Mouse (Mus musculus) limb, embryonic 13.5 days (tissue): ENCODE results near the gene Dcun1d4. TPM values are rescaled to one million over a fixed set of nuclear protein-coding genes. Genes with fewer than 3 reads are reported as not detected.
"Not testable (repeated sequence)": the region's sequence is repeated elsewhere in the genome, so short reads cannot be mapped to it uniquely, and the experiment has no call there.

ENCODE experiments used
- ATAC-seq: fragments of 200-750 bp; cut with Nextera tagmentation; 2 replicates; pipeline ENCODE4 v1.8.0; 2017; ENCODE audit warnings: low read depth, moderate number of reproducible peaks, moderate TSS enrichment; ENCODE audit not compliant: low FRiP score
- H3K27ac ChIP-seq: fragments of 300-500 bp; sonication (generic); 2 replicates; pipeline ENCODE4 v1.5.1; 2015; ENCODE audit warnings: inconsistent platforms, mild to moderate bottlenecking, moderate library complexity
- H3K27me3 ChIP-seq: fragments of 300-500 bp; sonication (generic); 2 replicates; pipeline ENCODE4 v1.6.1; 2015; ENCODE audit warnings: mild to moderate bottlenecking, inconsistent platforms
- H3K36me3 ChIP-seq: fragments of 300-500 bp; sonication (generic); 2 replicates; pipeline ENCODE4 v1.6.1; 2015; ENCODE audit warnings: inconsistent platforms, mild to moderate bottlenecking, moderate library complexity
- H3K4me1 ChIP-seq: fragments of 300-500 bp; sonication (generic); 2 replicates; pipeline ENCODE4 v1.6.1; 2015; ENCODE audit warnings: inconsistent platforms
- H3K4me2 ChIP-seq: fragments of 300-500 bp; sonication (generic); replicated peaks from 2 replicates; pipeline ENCODE4 v1.6.1; 2015; ENCODE audit warnings: inconsistent platforms, mild to moderate bottlenecking, moderate library complexity
- H3K4me3 ChIP-seq: fragments of 300-500 bp; sonication (generic); 2 replicates; pipeline ENCODE4 v1.5.1; 2015; ENCODE audit warnings: moderate library complexity, mild to moderate bottlenecking, inconsistent platforms
- H3K9ac ChIP-seq: fragments of 300-500 bp; sonication (generic); 2 replicates; pipeline ENCODE4 v1.6.1; 2015; ENCODE audit warnings: mild to moderate bottlenecking, inconsistent platforms
- H3K9me3 ChIP-seq: fragments of 300-500 bp; sonication (generic); 2 replicates; pipeline ENCODE4 v1.6.1; 2016; ENCODE audit warnings: inconsistent platforms
- WGBS: fragments of 180-500 bp; shearing (Covaris S2); methylation state at CpG from one replicate; pipeline ENCODE4 v1.1.7; 2015; 5-methylcytosine and 5-hydroxymethylcytosine counted together
- polyA plus RNA-seq: library from polyadenylated mRNA; unstranded; fragments of >200 nt; fragmentation: Nextera tagmentation; extraction: Ambion mirVana; gene quantifications from 2 replicates; pipeline ENCODE4 v1.2.1, GENCODE M21; 2015

The Dcun1d4 gene
- polyA plus RNA-seq, 1 experiment from 2014 or later = 32.7 TPM

DNA sequence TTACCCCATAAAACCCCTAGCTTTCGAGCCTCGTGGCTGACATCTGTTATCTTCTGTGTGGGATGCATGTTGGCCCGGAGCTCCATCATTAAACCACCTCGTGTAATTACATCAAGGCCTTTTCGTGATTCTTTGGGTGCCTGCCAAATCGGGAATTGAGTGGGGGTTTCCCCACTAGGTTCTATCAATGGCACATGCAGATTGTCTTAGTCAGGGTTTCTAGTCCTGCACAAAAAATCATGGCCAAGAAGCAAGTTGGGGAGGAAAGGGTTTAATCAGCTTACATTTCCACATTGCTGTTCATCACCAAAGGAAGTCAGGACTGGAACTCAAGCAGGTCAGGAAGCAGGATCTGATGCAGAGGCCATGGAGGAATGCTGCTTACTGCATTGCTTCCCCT lies 103.2 kb downstream of the Dcun1d4 start:
- not testable (repeated sequence) for H3K36me3 ChIP-seq, H3K4me1 ChIP-seq, H3K4me2 ChIP-seq, H3K4me3 ChIP-seq, ATAC-seq, H3K9ac ChIP-seq, H3K9me3 ChIP-seq, H3K27me3 ChIP-seq, H3K27ac ChIP-seq
- 53% methylated on average over 6 of the region's 6 CpGs for WGBS

DNA sequence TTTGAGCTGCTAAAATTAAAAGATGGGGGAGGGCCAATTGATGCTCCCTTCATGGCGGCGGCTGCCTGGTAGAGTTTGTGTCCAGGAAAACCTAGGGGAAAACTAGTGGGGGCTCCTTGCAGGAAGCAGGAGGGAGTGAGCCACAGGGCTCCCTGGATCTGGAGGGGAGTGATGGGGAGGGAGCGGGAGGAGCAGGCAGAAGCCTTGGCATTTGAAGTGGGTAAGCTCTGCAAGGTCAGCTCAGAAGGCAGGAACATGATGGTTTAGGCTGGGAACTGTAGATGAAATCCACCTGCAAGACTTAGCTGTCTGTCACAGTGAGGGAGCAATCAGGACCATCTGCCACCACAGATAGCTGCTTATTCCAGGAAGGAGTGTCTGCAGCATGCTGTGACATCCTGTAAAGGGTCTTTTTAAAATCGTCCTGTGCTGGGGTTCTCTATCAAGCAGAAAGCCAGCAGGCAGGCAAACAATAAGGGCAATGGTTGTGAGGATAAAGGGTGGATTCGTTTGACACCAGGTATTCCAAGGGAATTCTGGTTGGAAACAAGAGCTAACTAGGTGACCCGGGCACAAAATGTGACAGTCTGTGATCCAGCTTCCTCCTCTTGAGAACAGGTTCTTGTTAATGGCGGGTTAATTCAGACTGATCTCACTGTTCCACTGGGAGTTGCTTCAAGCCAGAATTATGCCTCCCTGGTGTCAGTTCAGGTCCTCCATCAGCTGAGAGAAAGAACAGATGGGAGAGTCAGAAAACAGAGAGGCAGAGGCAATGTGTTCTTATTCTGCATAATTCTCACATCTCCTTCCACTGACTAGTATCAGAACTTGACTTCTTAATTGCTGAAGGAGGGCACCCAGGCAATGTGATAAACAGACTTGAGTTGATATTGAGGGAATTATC lies 104.7 kb downstream of the Dcun1d4 start:
- H3K27ac ChIP-seq = no peak overlapping the region
- no peak overlapping the region for H3K4me2 ChIP-seq
- ATAC-seq = no peak
- no peaks in the 10 kb centered on the region for H3K36me3 ChIP-seq
- no peaks in the 10 kb centered on the region for H3K4me1 ChIP-seq
- no peak overlapping the region for H3K4me3 ChIP-seq
- H3K9me3 ChIP-seq = no peaks in the 10 kb centered on the region
- no peak overlapping the region for H3K9ac ChIP-seq
- WGBS = 32% methylated on average over 7 of the region's 7 CpGs
- no peaks in the 10 kb centered on the region for H3K27me3 ChIP-seq

GRCm38 (mm10) chr5:73586597-73586996 lies 105.8 kb downstream of the Dcun1d4 start:
- no peak overlapping the region for H3K4me2 ChIP-seq
- no peak overlapping the region for H3K4me3 ChIP-seq
- no peak overlapping the region for H3K27ac ChIP-seq
- 73% methylated on average over 4 of the region's 4 CpGs for WGBS
- no peaks in the 10 kb centered on the region for H3K9me3 ChIP-seq
- no peak for ATAC-seq
- H3K4me1 ChIP-seq = no peaks in the 10 kb centered on the region
- H3K36me3 ChIP-seq = no peaks in the 10 kb centered on the region
- no peaks in the 10 kb centered on the region for H3K27me3 ChIP-seq
- no peak overlapping the region for H3K9ac ChIP-seq

GRCm38 (mm10) chr5:73587119-73587518 lies 106.3 kb downstream of the Dcun1d4 start:
- WGBS = 61% methylated on average over 3 of the region's 3 CpGs

GRCm38 (mm10) chr5:73598943-73599695 lies 118.3 kb downstream of the Dcun1d4 start:
- Histone ChIP-seq H3K27ac (no peak overlapping the region), H3K4me1 (no peaks in the 10 kb centered on the region), H3K36me3 (no peaks in the 10 kb centered on the region), H3K27me3 (no peaks in the 10 kb centered on the region), H3K9me3 (no peaks in the 10 kb centered on the region), H3K4me2 (no peak overlapping the region), H3K9ac (no peak overlapping the region), H3K4me3 (no peak overlapping the region)
- WGBS = 71% methylated on average over 5 of the region's 5 CpGs
- ATAC-seq = no peak

More at GRCm38 (mm10) chr5:73587119-73587518, 106.3 kb downstream of the Dcun1d4 start:
- no peak for ATAC-seq
- Histone ChIP-seq H3K4me1 (no peaks in the 10 kb centered on the region), H3K4me3 (no peak overlapping the region), H3K27ac (no peak overlapping the region), H3K9me3 (no peaks in the 10 kb centered on the region), H3K9ac (no peak overlapping the region), H3K36me3 (no peaks in the 10 kb centered on the region), H3K4me2 (no peak overlapping the region), H3K27me3 (no peaks in the 10 kb centered on the region)

GRCm38 (mm10) chr5:73599991-73600390 lies 119.2 kb downstream of the Dcun1d4 start:
- H3K9ac ChIP-seq = no peak overlapping the region
- H3K4me3 ChIP-seq = no peak overlapping the region
- no peaks in the 10 kb centered on the region for H3K27me3 ChIP-seq
- no peaks in the 10 kb centered on the region for H3K36me3 ChIP-seq
- H3K9me3 ChIP-seq = no peaks in the 10 kb centered on the region
- 68% methylated on average over 2 of the region's 2 CpGs for WGBS
- ATAC-seq = no peak
- H3K27ac ChIP-seq = no peak overlapping the region
- H3K4me2 ChIP-seq = no peak overlapping the region
- H3K4me1 ChIP-seq = no peaks in the 10 kb centered on the region

GRCm38 (mm10) chr5:73601361-73601763 lies 120.6 kb downstream of the Dcun1d4 start:
- H3K27ac ChIP-seq = no peak overlapping the region
- no peaks in the 10 kb centered on the region for H3K4me1 ChIP-seq
- no peak overlapping the region for H3K4me3 ChIP-seq
- H3K9ac ChIP-seq = no peak overlapping the region
- no peak for ATAC-seq
- peaks cover 3% of the 10 kb centered on the region for H3K9me3 ChIP-seq
- no peaks in the 10 kb centered on the region for H3K27me3 ChIP-seq
- H3K4me2 ChIP-seq = no peak overlapping the region
- WGBS = 77% methylated on average over 8 of the region's 8 CpGs
- no peaks in the 10 kb centered on the region for H3K36me3 ChIP-seq

DNA sequence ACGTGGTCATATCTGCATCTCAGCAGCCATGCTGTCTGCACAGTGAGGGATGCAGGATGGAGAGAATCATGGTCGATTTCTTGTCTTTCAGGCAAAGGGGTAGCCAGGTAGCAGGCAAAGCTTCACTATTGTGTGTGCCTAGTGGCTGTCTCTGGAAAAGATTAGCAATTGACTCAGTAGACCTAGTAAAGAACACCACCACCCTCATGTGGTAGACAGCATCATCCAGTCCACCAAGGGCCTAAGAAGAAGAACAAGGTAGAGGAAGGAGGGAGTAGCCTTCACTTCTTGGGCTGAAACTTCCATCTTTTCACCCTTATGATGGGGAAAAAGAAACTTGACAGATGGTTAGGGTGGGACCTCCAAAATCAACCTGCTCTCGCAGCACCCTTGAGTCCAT lies 122.1 kb downstream of the Dcun1d4 start:
- Histone ChIP-seq H3K9ac (no peak overlapping the region), H3K4me2 (no peak overlapping the region), H3K27me3 (no peaks in the 10 kb centered on the region), H3K36me3 (no peaks in the 10 kb centered on the region), H3K4me1 (no peaks in the 10 kb centered on the region), H3K9me3 (peaks cover 5% of the 10 kb centered on the region), H3K4me3 (no peak overlapping the region), H3K27ac (no peak overlapping the region)
- no peak for ATAC-seq
- WGBS = 82% methylated on average over 3 of the region's 3 CpGs

DNA sequence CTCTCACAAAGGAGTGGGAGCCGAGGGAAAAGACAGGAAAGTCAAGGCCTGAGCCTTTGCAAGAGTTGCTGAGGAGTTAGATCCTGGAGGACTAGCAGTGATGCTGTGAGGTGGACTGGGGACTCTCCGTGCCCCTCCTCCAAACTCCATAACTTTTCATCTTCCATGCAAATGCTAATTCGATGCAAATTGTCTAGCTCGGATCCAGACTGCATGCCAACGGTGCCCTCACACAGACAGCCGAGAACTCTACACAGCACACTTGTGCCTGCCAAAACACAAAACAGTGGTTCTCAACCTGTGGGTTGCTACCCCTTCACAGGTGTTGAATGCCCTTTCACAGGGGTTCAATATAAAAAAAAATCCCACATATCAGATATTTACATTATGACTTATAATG lies 123.7 kb downstream of the Dcun1d4 start:
- no peaks in the 10 kb centered on the region for H3K36me3 ChIP-seq
- no peak overlapping the region for H3K4me3 ChIP-seq
- H3K27ac ChIP-seq = no peak overlapping the region
- 85% methylated on average over 6 of the region's 6 CpGs for WGBS
- H3K9me3 ChIP-seq = peaks cover 5% of the 10 kb centered on the region
- no peak overlapping the region for H3K9ac ChIP-seq
- H3K4me2 ChIP-seq = no peak overlapping the region
- ATAC-seq = no peak
- no peaks in the 10 kb centered on the region for H3K27me3 ChIP-seq
- H3K4me1 ChIP-seq = no peaks in the 10 kb centered on the region

- no peak overlapping the region for H3K4me2 ChIP-seq
- 81% methylated on average over 6 of the region's 6 CpGs for WGBS
These were observed 124.2 kb downstream of the Dcun1d4 start for GRCm38 (mm10) chr5:73604964-73605363.

More at GRCm38 (mm10) chr5:73604964-73605363, 124.2 kb downstream of the Dcun1d4 start:
- no peaks in the 10 kb centered on the region for H3K4me1 ChIP-seq
- peaks cover 6% of the 10 kb centered on the region for H3K9me3 ChIP-seq
- H3K9ac ChIP-seq = no peak overlapping the region
- H3K4me3 ChIP-seq = no peak overlapping the region
- no peak for ATAC-seq
- no peaks in the 10 kb centered on the region for H3K27me3 ChIP-seq
- no peak overlapping the region for H3K27ac ChIP-seq
- no peaks in the 10 kb centered on the region for H3K36me3 ChIP-seq
